30 mouse cellular contexts compared by ENCODE assay signal in the genomic region with DNA sequence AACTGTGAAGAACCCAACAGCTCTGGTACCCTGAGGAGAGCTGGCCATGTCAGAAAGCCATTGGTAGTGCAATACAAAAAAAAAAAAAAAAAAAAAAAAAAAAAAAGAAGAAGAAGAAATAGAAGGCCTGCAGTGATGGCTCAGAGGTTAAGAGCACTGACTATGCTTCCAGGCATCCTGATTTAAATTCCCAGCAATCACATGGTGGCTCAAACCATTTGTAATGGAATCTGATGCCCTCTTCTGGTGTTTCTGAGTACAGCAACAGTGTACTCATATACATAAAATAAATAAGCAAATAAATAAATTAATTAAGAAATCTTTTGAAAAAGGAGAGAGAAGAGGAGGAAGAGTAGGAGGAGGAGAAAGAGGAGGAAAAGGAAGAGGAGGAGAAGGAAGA. TPM values are rescaled to one million over a fixed set of nuclear protein-coding genes. Genes with fewer than 3 reads are reported as not detected.
A peak's percentile ranks its signal among the peaks of the same experiment; 100 is the strongest.
DNase-seq lines count a peak whose midpoint lies in the region; ATAC-seq and TF ChIP-seq lines count a peak whose summit lies in the region.
"Had no signal": no experiment of that assay in that cellular context is flagged by ENCODE, and none has a peak within 500 bp of the region (broad histone marks: within the 10 kb centered on the region; RNA-seq: fewer than 3 reads in every experiment).

No protein-coding gene starts in this region.

- no peaks in the 10 kb centered on the region for H3K79me2 ChIP-seq in heart, adult 2 months (replicated peaks; ENCODE audit: control insufficient read depth, insufficient read depth, low read length)

- intact Hi-C loops in heart, adult 2 months (cut with DNase I): no loop called here

- H3K4me2 ChIP-seq in lung, postnatal 0 days (replicated peaks; ENCODE audit: low read depth, low read length): no peak overlapping the region
- H3K4me2 ChIP-seq: forebrain, embryonic 15.5 days; heart, embryonic 11.5 days; hindbrain, embryonic 13.5 days; intestine, embryonic 15.5 days; kidney, embryonic 15.5 days; limb, embryonic 13.5 days; neural tube, embryonic 13.5 days had no signal

- no peak for TF ChIP-seq POLR2A in heart, adult 2 months (IDR thresholded peaks at IDR 0.05; ENCODE audit: insufficient read depth, low read depth, low read length)

- no peaks in the 10 kb centered on the region for H3K27me3 ChIP-seq in heart, adult 2 months (ENCODE audit: control insufficient read depth, insufficient read depth, low read length)
- no peaks in the 10 kb centered on the region for H3K27me3 ChIP-seq in lung, postnatal 0 days (replicated peaks; ENCODE audit: insufficient read depth, low read length)
- H3K27me3 ChIP-seq: forebrain, embryonic 15.5 days; hindbrain, embryonic 13.5 days; intestine, embryonic 15.5 days; kidney, embryonic 15.5 days; limb, embryonic 13.5 days; neural tube, embryonic 13.5 days had no signal

- H3K4me1 ChIP-seq in heart, adult 2 months (ENCODE audit: control insufficient read depth, insufficient read depth, low read length): no peaks in the 10 kb centered on the region
- no peaks in the 10 kb centered on the region for H3K4me1 ChIP-seq in lung, postnatal 0 days (ENCODE audit: insufficient read depth, low read depth, low read length)
- H3K4me1 ChIP-seq: forebrain, embryonic 15.5 days; hindbrain, embryonic 13.5 days; intestine, embryonic 15.5 days; kidney, embryonic 15.5 days; neural tube, embryonic 13.5 days had no signal

- H3K36me3 ChIP-seq in heart, adult 2 months (ENCODE audit: control insufficient read depth, insufficient read depth, low read length): no peaks in the 10 kb centered on the region
- no peaks in the 10 kb centered on the region for H3K36me3 ChIP-seq in lung, postnatal 0 days (ENCODE audit: insufficient read depth, low read length)
- H3K36me3 ChIP-seq: forebrain, embryonic 15.5 days; hindbrain, embryonic 13.5 days; intestine, embryonic 15.5 days; kidney, embryonic 15.5 days; limb, embryonic 13.5 days; midbrain, embryonic 10.5 days; neural tube, embryonic 13.5 days had no signal

- no peaks in the 10 kb centered on the region for H3K9me3 ChIP-seq in lung, postnatal 0 days (ENCODE audit: low read length)
- H3K9me3 ChIP-seq: forebrain, embryonic 15.5 days; hindbrain, embryonic 13.5 days; intestine, embryonic 15.5 days; kidney, embryonic 15.5 days; limb, embryonic 13.5 days; midbrain, embryonic 10.5 days; neural tube, embryonic 13.5 days had no signal

- DNase-seq in heart, adult 2 months: no peak
- no peak for DNase-seq in heart, postnatal 4 days
- no peak for DNase-seq in lung, postnatal 0 days (ENCODE audit: low spot score)
- no peak for DNase-seq in lung, postnatal 4 days
- peak; percentile 12 for DNase-seq in NIH3T3 (ENCODE audit: low read depth)
- no peak for DNase-seq in cerebellum, postnatal 10 days
- no peak for DNase-seq in embryo, embryonic 10 days (ENCODE audit: low spot score)
- DNase-seq: adrenal gland, postnatal 10 days; cerebellum, postnatal 14 days; embryo, embryonic 11 days; heart, postnatal 10 days; layer of hippocampus, postnatal 36 days; right cerebral cortex, adult 18-20 months; thymus, adult 18-20 months; thymus, postnatal 4 days had no signal

- peak; percentile 31 for TF ChIP-seq CTCF in heart, adult 2 months (IDR thresholded peaks at IDR 0.05)
- peak; percentile 28; the same call in 1 of the 2 replicates for TF ChIP-seq CTCF in lung, postnatal 0 days (IDR thresholded peaks at IDR 0.05)

- H3K4me3 ChIP-seq in heart, adult 2 months: no peak overlapping the region
- no peak overlapping the region for H3K4me3 ChIP-seq in lung, postnatal 0 days (ENCODE audit: low read depth, low read length)
- H3K4me3 ChIP-seq: forebrain, embryonic 15.5 days; hindbrain, embryonic 13.5 days; intestine, embryonic 15.5 days; kidney, embryonic 15.5 days; limb, embryonic 13.5 days; midbrain, embryonic 10.5 days; neural tube, embryonic 13.5 days had no signal

- no peak for TF ChIP-seq EP300 in heart, adult 2 months (IDR thresholded peaks at IDR 0.05; ENCODE audit: insufficient read depth, low read depth, low read length)
- TF ChIP-seq EP300 in lung, postnatal 0 days (IDR thresholded peaks at IDR 0.05): no peak

- no peak for ATAC-seq in lung, postnatal 0 days
- ATAC-seq in monocyte, adult 5-6 weeks (replicated peaks; ENCODE audit: insufficient number of reproducible peaks, low FRiP score, low TSS enrichment, poor library complexity, severe bottlenecking): no peak
- ATAC-seq: forebrain, embryonic 15.5 days; intestine, embryonic 15.5 days had no signal

- no peak overlapping the region for H3K9ac ChIP-seq in heart, adult 2 months (ENCODE audit: low read depth, low read length)
- H3K9ac ChIP-seq in lung, postnatal 0 days (replicated peaks; ENCODE audit: low read depth): no peak overlapping the region
- H3K9ac ChIP-seq: forebrain, embryonic 15.5 days; hindbrain, embryonic 13.5 days; intestine, embryonic 15.5 days; kidney, embryonic 15.5 days; limb, embryonic 13.5 days; neural tube, embryonic 13.5 days had no signal

- H3K27ac ChIP-seq in heart, adult 2 months: no peak overlapping the region
- H3K27ac ChIP-seq in lung, postnatal 0 days (ENCODE audit: low read length): no peak overlapping the region
- H3K27ac ChIP-seq: forebrain, embryonic 15.5 days; hindbrain, embryonic 13.5 days; intestine, embryonic 15.5 days; kidney, embryonic 15.5 days; limb, embryonic 13.5 days; macrophage; midbrain, embryonic 10.5 days; neural tube, embryonic 13.5 days had no signal

RNA-seq across cellular contexts. Expression of a gene that starts 2.3 kb away (rescaled TPM):
- not detected for total RNA-seq in heart, adult 2 months (2021)
- not detected in 2 replicates for polyA plus RNA-seq in heart, adult 2 months (2012; rRNA removed)
- total RNA-seq in heart, postnatal 4 days (2021): not detected
- not detected in 2 replicates for polyA plus RNA-seq in lung, postnatal 0 days (2015; fragmentation: Nextera tagmentation; extraction: Ambion mirVana)
- total RNA-seq in monocyte, adult 5-6 weeks (2017): not detected in 3 replicates
- total RNA-seq: adrenal gland, postnatal 10 days; heart, postnatal 10 days; layer of hippocampus, postnatal 36 days; left cerebral cortex, postnatal 14 days had no signal
- polyA plus RNA-seq: C2C12; embryonic facial prominence, embryonic 14.5 days; forebrain, embryonic 15.5 days; gonadal fat pad, adult 2 months; heart, embryonic 11.5 days; hindbrain, embryonic 13.5 days; intestine, embryonic 15.5 days; kidney, embryonic 15.5 days; limb, embryonic 13.5 days; liver, embryonic 16.5 days; macrophage; midbrain, embryonic 10.5 days; neural tube, embryonic 13.5 days had no signal

RNA-seq across cellular contexts. Expression of a gene that starts 6.0 kb away (rescaled TPM):
- total RNA-seq in heart, adult 2 months (2021): not detected
- polyA plus RNA-seq in heart, adult 2 months (2012; rRNA removed): not detected in 2 replicates
- not detected for total RNA-seq in heart, postnatal 4 days (2021)
- not detected in 2 replicates for polyA plus RNA-seq in lung, postnatal 0 days (2015; fragmentation: Nextera tagmentation; extraction: Ambion mirVana)
- not detected in 3 replicates for total RNA-seq in monocyte, adult 5-6 weeks (2017)
- total RNA-seq: adrenal gland, postnatal 10 days; heart, postnatal 10 days; layer of hippocampus, postnatal 36 days; left cerebral cortex, postnatal 14 days had no signal
- polyA plus RNA-seq: C2C12; embryonic facial prominence, embryonic 14.5 days; forebrain, embryonic 15.5 days; gonadal fat pad, adult 2 months; heart, embryonic 11.5 days; hindbrain, embryonic 13.5 days; intestine, embryonic 15.5 days; kidney, embryonic 15.5 days; limb, embryonic 13.5 days; liver, embryonic 16.5 days; macrophage; midbrain, embryonic 10.5 days; neural tube, embryonic 13.5 days had no signal

RNA-seq across cellular contexts. Expression of a gene that starts 11.0 kb away (rescaled TPM):
- not detected for total RNA-seq in heart, adult 2 months (2021)
- not detected in 2 replicates for polyA plus RNA-seq in heart, adult 2 months (2012; rRNA removed)
- total RNA-seq in heart, postnatal 4 days (2021): not detected
- not detected in 2 replicates for polyA plus RNA-seq in lung, postnatal 0 days (2015; fragmentation: Nextera tagmentation; extraction: Ambion mirVana)
- not detected in 3 replicates for total RNA-seq in monocyte, adult 5-6 weeks (2017)
- total RNA-seq: adrenal gland, postnatal 10 days; heart, postnatal 10 days; layer of hippocampus, postnatal 36 days; left cerebral cortex, postnatal 14 days had no signal
- polyA plus RNA-seq: C2C12; embryonic facial prominence, embryonic 14.5 days; forebrain, embryonic 15.5 days; gonadal fat pad, adult 2 months; heart, embryonic 11.5 days; hindbrain, embryonic 13.5 days; intestine, embryonic 15.5 days; kidney, embryonic 15.5 days; limb, embryonic 13.5 days; liver, embryonic 16.5 days; macrophage; midbrain, embryonic 10.5 days; neural tube, embryonic 13.5 days had no signal

RNA-seq across cellular contexts. Expression of a gene that starts 17.7 kb away (rescaled TPM):
- total RNA-seq in heart, adult 2 months (2021): not detected
- polyA plus RNA-seq in heart, adult 2 months (2012; rRNA removed): not detected in 2 replicates
- total RNA-seq in heart, postnatal 4 days (2021): not detected
- not detected in 2 replicates for polyA plus RNA-seq in lung, postnatal 0 days (2015; fragmentation: Nextera tagmentation; extraction: Ambion mirVana)
- not detected in 3 replicates for total RNA-seq in monocyte, adult 5-6 weeks (2017)
- total RNA-seq: adrenal gland, postnatal 10 days; heart, postnatal 10 days; layer of hippocampus, postnatal 36 days; left cerebral cortex, postnatal 14 days had no signal
- polyA plus RNA-seq: C2C12; embryonic facial prominence, embryonic 14.5 days; forebrain, embryonic 15.5 days; gonadal fat pad, adult 2 months; heart, embryonic 11.5 days; hindbrain, embryonic 13.5 days; intestine, embryonic 15.5 days; kidney, embryonic 15.5 days; limb, embryonic 13.5 days; liver, embryonic 16.5 days; macrophage; midbrain, embryonic 10.5 days; neural tube, embryonic 13.5 days had no signal

RNA-seq across cellular contexts. Expression of a gene that starts 23.3 kb away (rescaled TPM):
- total RNA-seq in heart, adult 2 months (2021): not detected
- polyA plus RNA-seq in heart, adult 2 months (2012; rRNA removed): not detected in 2 replicates
- total RNA-seq in heart, postnatal 4 days (2021): not detected
- not detected in 2 replicates for polyA plus RNA-seq in lung, postnatal 0 days (2015; fragmentation: Nextera tagmentation; extraction: Ambion mirVana)
- total RNA-seq in monocyte, adult 5-6 weeks (2017): not detected in 3 replicates
- total RNA-seq: adrenal gland, postnatal 10 days; heart, postnatal 10 days; layer of hippocampus, postnatal 36 days; left cerebral cortex, postnatal 14 days had no signal
- polyA plus RNA-seq: C2C12; embryonic facial prominence, embryonic 14.5 days; forebrain, embryonic 15.5 days; gonadal fat pad, adult 2 months; heart, embryonic 11.5 days; hindbrain, embryonic 13.5 days; intestine, embryonic 15.5 days; kidney, embryonic 15.5 days; limb, embryonic 13.5 days; liver, embryonic 16.5 days; macrophage; midbrain, embryonic 10.5 days; neural tube, embryonic 13.5 days had no signal
